Mouse (Mus musculus) kidney, postnatal 25 days (tissue): ENCODE data around the gene Trim8.

ENCODE experiments used
- DNase-seq, 2 experiments: peaks; one replicate each; pipeline ENCODE4 v3.0.0; 2021; ENCODE audit warnings: mixed read lengths in 2 of 2

Trim8 gene

DNA sequence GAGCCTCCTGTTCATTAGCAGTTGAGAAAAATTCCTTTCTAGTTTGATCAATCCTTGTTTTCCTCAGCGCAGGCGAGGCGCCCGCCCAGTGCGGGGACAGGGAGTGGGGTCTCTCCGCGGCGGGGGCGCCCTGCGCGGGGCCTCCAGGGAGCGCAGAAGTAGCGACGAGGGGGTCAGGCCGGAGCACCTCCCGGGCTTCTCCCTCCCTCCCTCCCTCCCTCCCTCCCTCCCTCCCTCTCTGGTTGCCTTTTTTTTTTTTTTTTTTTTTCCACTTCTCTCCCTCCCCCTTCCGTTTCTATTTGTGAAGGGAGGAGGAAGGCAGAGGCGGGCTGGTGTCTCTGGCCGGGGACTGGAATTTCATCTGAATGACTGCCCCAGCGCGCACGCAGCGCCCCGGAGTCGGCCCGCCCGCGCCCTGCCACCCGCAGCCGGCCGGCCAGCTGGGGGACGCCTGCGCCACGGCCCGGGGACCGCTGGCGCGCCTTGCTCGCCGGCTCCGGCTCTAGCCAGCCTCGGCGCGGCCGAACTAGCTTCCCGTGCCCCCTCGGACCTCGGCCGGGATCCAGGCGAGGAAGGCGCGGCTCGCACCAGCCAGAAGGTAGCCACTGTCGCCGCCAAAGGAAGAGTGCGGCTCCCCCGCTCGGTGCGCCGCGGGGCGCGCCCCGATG, at the start of gene Trim8:
Gene Trim8 (plus strand): TSS at position 302 of the 668 bp plus-strand sequence.
- peak; percentile 86 to 92 for DNase-seq

- DNase-seq, result peak; percentile 60 to 73
Measured at GRCm38 (mm10) chr19:46452052-46452827, 49.3 kb upstream of the Trim8 start.

DNA sequence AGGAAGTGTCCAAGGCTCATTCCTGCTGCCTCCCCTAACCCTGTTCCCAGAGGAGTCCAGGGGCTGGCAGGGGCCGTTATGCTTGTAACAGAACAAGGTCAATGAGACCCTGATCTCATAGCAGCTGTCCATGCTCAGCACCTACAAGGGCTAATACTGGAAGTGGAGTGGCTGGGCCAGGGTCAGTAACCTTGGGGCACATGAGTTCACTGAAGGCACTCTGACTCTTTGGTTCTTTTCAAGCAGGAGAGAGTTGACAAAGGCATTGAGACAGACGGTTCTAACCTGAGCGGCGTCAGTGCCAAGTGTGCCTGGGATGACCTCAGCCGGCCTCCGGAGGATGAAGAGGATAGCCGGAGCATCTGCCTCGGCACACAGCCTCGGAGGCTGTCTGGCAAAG, 48.6 kb upstream of the Trim8 start:
- no peak for DNase-seq

GRCm38 (mm10) chr19:46454126-46454880, 47.2 kb upstream of the Trim8 start:
- DNase-seq, result no peak

GRCm38 (mm10) chr19:46455032-46455431, 46.5 kb upstream of the Trim8 start:
- DNase-seq, result peak; percentile 56 to 82

DNA sequence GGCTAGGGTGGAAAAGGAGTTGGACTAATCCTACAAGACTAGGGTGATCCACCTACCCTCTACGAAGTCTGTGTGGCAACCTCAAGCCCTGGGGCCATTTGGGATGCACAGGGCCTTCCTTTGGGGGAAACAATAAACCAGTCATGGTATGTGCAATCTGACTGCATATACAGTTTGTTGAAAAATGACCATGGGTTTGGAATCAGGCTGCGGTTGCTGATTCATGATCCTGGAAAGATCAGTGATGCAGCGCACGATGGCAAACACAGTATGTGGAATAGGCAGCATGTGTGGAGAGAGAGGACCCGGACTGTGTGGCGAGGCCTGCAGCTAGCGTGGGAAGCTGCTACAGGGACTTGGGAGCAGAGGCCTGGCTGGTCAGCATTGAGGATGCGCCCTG, 45.9 kb upstream of the Trim8 start:
- no peak for DNase-seq

- peak; percentile 83 to 91 for DNase-seq
Measured at GRCm38 (mm10) chr19:46456018-46456735, 45.3 kb upstream of the Trim8 start.

DNA sequence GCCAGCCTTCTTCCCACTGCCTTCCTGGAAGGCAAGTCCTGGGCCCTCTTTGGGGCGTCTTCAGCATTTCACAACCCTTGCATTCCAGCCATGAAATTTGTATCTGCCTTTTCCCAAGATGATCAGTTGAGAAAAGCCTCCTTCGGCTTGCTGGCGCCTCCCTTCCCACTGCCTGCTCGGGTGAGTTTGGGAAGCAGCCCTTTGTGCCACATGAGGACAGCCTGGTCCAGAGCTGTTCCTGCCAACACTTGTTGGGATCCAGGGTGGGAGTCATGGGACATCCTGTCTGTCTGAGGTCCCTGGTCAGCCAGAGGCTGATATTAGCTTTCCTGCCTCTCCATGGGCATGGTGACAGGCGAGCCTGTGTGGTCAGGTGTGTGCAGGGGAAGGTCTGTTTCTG, 43.7 kb upstream of the Trim8 start:
- peak in 1 of 2 experiments; percentile 49 for DNase-seq

GRCm38 (mm10) chr19:46459256-46459655, 42.2 kb upstream of the Trim8 start:
- DNase-seq, result no peak

DNA sequence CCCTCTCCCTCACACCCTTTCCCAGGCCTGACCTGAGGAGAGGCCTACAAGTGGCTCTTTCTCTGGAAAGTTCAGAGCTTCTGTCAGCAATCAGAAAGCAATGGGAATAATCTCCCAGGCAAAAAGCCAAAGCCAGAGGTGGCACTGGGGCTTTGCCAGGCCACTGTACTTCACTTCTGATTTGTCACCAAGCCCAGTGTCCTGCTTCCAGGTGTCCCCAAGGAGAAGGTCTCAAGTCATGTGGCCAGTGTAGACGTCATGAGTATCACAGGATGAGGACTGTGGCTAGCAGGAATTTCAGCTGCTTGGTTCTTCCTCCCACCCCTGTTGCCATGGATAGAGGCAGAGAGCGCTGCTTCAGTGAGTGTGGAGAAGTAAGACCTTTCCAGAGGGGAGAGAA, 41.6 kb upstream of the Trim8 start:
- peak in 1 of 2 experiments; percentile 63 for DNase-seq

DNA sequence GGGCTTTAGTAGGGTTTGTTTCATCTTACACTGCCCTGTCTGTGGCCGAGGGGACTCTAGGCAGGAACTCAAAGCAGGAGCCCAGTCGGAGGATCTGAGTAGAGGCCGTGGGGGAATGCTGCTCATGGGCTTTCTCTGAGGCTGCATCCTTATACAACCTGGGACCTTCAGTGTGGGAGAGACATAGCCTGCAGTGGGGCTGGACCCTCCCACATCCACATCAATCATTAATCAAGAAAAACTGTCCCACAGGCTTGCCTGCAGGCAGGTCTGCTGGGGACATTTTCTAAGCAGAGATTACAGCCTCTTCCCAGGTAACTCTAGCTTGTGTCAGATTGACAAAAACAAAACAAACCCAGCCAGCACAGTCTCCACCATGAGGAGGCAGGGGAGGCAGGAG, 38.9 kb upstream of the Trim8 start:
- peak; percentile 52 to 66 for DNase-seq

DNA sequence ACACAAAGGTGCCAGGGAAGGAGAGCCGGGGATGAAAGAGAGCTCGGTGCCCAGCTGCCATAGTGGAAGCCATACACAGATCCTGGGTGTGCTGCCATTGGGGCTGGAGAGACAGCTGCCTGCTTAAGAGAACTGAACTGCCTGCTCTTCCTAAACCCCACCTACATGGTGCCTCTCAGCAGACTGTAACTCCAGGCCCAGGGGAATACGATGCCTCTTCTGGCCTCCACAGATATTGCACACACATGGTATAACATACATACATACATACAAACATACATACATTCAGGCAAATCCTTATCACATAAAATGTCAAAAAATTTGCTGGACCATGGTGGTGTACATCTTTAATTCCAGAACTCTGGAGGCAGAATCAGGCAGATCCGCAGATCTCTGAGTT, 38.1 kb upstream of the Trim8 start:
- no peak for DNase-seq

GRCm38 (mm10) chr19:46466160-46466559, 35.3 kb upstream of the Trim8 start:
- DNase-seq, result no peak

DNA sequence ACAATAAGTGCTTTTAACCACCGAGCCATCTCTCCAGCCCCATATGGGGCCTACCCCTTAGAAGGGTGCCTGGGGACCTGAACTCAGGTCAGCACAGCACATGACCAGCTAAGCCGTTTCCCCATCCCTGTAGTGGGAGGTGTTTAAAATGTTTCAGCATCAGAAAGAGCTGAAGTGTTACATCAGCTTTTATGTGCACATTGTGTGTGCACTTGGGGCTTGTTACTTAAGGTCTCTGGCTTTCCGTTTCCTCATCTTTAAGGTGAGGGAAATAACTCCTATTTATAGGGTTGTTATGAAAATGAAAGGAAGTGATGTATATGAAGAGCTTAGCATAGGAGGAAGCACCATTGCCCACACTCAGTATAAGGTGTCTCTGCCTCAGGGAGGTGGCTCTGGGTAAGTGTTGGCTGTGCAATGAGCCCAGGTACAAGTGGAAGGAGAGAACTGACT, 34.4 kb upstream of the Trim8 start:
- DNase-seq, result no peak

DNA sequence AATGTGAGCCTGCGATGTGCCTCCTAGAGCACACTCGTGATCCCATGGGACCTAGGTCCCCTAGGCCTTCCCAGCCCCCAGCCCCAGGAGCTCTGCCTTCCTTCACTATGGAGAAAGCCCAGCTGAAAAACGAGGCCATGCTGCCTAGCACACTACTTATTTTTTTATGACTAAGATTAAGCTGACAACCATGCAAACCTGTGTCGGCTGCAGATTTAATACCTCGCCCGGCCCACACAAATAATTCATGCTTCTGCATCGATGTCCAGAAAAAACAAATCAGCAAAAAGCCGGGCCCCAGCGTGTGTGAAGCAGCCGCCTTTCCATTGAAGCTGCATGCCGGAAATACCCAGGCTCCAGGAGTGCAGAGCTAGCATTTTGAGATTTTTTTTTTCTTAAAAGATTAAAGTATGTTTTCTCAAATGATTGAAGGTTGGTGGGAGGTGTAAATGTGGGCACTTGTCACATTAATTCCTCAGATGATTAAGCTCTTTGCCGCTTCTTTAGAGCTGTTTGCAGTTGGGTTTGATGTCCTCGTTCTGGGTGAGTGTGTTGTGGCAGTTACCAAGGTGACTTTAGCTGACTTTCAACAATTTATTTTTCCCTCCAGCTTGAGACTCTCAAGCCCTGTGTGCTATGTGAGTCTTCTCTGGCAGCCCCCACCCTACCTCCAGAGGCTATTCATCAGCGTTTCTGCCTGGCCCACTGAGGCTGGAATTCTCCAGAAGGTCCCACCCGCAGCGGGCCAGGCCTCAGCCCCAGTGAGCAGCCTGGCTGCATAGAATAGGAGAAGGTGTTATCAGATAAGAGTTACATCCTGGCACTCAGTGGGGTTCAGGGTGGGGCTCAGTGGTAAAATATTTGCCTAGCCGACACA, 30.9 kb upstream of the Trim8 start:
- DNase-seq, result peak; percentile 39 to 60

- DNase-seq, result peak in 1 of 2 experiments; percentile 66
Measured at GRCm38 (mm10) chr19:46471324-46472093, 30.0 kb upstream of the Trim8 start.

GRCm38 (mm10) chr19:46477432-46477845, 24.1 kb upstream of the Trim8 start:
- peak; percentile 66 to 80 for DNase-seq

- DNase-seq, result peak; percentile 42 to 73
Measured at GRCm38 (mm10) chr19:46478242-46478641, 23.3 kb upstream of the Trim8 start.

DNA sequence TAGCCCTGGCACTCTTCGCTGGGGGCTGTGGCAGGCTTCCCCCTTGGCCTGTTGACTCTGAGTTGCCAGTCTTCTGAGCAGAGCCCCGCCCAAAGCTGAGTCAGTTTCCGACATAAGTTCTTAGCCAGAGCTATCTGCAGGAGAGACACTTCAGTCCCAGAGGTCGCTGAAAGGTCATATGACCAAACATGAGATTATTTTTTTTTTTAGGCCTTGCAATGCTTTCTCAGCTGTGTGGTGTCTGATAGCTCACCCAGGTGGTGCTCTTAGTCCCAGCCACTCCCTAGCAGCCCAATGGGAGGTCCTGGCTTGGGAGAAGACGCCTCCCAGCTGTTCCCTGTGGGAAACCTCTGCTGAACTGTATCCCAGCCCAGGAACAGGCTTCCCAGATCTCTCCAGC, 22.7 kb upstream of the Trim8 start:
- DNase-seq, result peak; percentile 77 to 85

- peak in 1 of 2 experiments; percentile 63 for DNase-seq
Measured at GRCm38 (mm10) chr19:46479306-46480075, 22.0 kb upstream of the Trim8 start.
